Mouse (Mus musculus): ENCODE measurements at regions not wholly inside any gene's neighbourhood (a gene's known extent, or its start where the extent isn't known, plus 50 kb on each side); places are given as distances from the start of the nearest gene placed in this dataset.

DNA sequence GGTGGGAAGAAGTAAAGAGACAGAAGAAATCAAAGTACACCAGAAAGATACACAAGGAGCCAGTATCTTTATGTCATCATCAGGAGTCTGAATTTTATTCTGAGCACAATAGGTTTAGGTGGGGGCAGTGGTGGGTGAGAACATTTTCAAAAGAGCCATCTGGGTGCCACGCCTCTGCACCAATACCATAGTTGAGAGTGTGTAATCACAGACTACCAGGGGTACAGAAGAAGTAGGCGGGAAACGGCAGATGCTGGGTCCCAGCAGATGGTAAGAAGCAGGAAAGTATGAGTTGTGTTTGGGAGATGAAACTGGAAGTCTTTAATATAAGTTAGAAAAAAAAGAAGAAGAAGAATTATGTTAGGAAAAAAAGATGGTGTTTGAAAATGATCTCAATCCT is 682.7 kb upstream of the Pou3f3 start:
- CTCF ChIA-PET, result no interaction called here
- no peak for ATAC-seq
- H3K27me3 ChIP-seq, result no peaks in the 10 kb centered on the region
- POLR2A ChIA-PET, result no interaction called here
- no peak for DNase-seq (ENCODE audit: low read depth, low spot score)
- in situ Hi-C loops (cut with MboI; ENCODE audit: low pct_unique_long_range_greater_than_20kb), result no loop called here
- TF ChIP-seq CTCF (IDR thresholded peaks at IDR 0.05), result no peak

DNA sequence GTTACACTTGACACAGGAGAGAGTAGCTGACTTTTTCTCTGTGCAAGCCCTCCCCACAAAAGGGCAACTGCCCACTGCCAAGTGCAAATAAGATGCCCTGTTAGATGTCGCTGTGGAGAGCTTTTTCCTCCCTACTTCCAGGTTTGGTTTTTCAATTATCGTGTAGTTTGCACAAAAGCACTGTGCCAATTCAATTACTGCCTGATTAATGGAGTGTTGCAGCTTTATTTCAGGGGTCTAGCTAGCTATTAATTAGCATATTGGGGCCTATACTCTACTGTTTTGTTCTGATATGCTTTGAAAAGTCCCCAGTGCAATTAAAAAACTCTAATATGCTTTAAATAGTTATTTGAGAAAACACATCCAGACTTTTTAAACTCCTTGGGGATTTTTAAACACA is 676.6 kb upstream of the Pou3f3 start:
- ChIA-PET CTCF (no interaction called here), POLR2A (no interaction called here)

GRCm38 (mm10) chr1:42025781-42026180 is 669.8 kb upstream of the Pou3f3 start:
- DNase-seq (ENCODE audit: low read depth, low spot score) (no peak), ATAC-seq (no peak)
- TF ChIP-seq CTCF (IDR thresholded peaks at IDR 0.05), result no peak
- no peaks in the 10 kb centered on the region for H3K27me3 ChIP-seq
- in situ Hi-C loops (cut with MboI; ENCODE audit: low pct_unique_long_range_greater_than_20kb), result no loop called here
- ChIA-PET CTCF (no interaction called here), POLR2A (no interaction called here)

More for the DNA sequence above, 676.6 kb upstream of the Pou3f3 start:
- H3K27me3 ChIP-seq, result no peaks in the 10 kb centered on the region
- in situ Hi-C loops (cut with MboI; ENCODE audit: low pct_unique_long_range_greater_than_20kb), result no loop called here
- DNase-seq (ENCODE audit: low read depth, low spot score) (no peak), ATAC-seq (no peak)
- no peak for TF ChIP-seq CTCF (IDR thresholded peaks at IDR 0.05)

- DNase-seq (ENCODE audit: low read depth, low spot score), result no peak
- no peak for TF ChIP-seq CTCF (IDR thresholded peaks at IDR 0.05)
- POLR2A ChIA-PET, result no interaction called here
Measured at GRCm38 (mm10) chr1:42026423-42026822, 669.1 kb upstream of the Pou3f3 start.

GRCm38 (mm10) chr1:42033786-42034185 is 661.8 kb upstream of the Pou3f3 start:
- ATAC-seq, result no peak
- POLR2A ChIA-PET, result no interaction called here
- TF ChIP-seq CTCF (IDR thresholded peaks at IDR 0.05), result no peak

More at GRCm38 (mm10) chr1:42026423-42026822, 669.1 kb upstream of the Pou3f3 start:
- ATAC-seq, result no peak
- CTCF ChIA-PET, result no interaction called here
- in situ Hi-C loops (cut with MboI; ENCODE audit: low pct_unique_long_range_greater_than_20kb), result no loop called here
- H3K27me3 ChIP-seq, result no peaks in the 10 kb centered on the region

GRCm38 (mm10) chr1:42035371-42035770 is 660.2 kb upstream of the Pou3f3 start:
- ATAC-seq (no peak), DNase-seq (ENCODE audit: low read depth, low spot score) (no peak)
- H3K27me3 ChIP-seq, result no peaks in the 10 kb centered on the region
- in situ Hi-C loops (cut with MboI; ENCODE audit: low pct_unique_long_range_greater_than_20kb), result no loop called here
- TF ChIP-seq CTCF (IDR thresholded peaks at IDR 0.05), result no peak
- ChIA-PET CTCF (no interaction called here), POLR2A (no interaction called here)

More at GRCm38 (mm10) chr1:42033786-42034185, 661.8 kb upstream of the Pou3f3 start:
- CTCF ChIA-PET, result no interaction called here
- H3K27me3 ChIP-seq, result no peaks in the 10 kb centered on the region
- no peak for DNase-seq (ENCODE audit: low read depth, low spot score)
- in situ Hi-C loops (cut with MboI; ENCODE audit: low pct_unique_long_range_greater_than_20kb), result no loop called here

DNA sequence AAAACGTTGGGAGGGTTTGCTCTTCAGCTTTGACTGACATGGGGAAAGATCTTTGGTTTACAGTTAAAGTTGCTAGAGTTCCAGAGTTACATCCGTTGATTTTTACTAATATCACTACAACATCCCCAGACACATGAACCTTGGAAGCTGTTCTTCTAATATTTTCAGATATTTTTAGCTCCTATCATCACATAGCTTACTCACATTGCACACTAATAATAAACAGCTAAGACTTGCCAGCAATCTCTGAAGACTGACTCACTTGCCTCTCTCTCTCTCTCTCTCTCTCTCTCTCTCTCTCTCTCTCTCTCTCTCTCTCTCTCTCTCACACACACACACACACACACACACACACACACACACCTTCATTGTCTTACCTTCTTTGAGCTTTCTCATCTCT is 654.0 kb upstream of the Pou3f3 start:
- POLR2A ChIA-PET, result no interaction called here
- ATAC-seq, result no peak
- no peak for DNase-seq (ENCODE audit: low read depth, low spot score)
- H3K27me3 ChIP-seq, result no peaks in the 10 kb centered on the region
- CTCF ChIA-PET, result interaction anchor here (1.3 kb wide), 1 partner anchor 18 kb away, joined by 3 read pairs; no protein-coding TSS in a partner anchor
- no peak for TF ChIP-seq CTCF (IDR thresholded peaks at IDR 0.05)
- in situ Hi-C loops (cut with MboI; ENCODE audit: low pct_unique_long_range_greater_than_20kb), result no loop called here

DNA sequence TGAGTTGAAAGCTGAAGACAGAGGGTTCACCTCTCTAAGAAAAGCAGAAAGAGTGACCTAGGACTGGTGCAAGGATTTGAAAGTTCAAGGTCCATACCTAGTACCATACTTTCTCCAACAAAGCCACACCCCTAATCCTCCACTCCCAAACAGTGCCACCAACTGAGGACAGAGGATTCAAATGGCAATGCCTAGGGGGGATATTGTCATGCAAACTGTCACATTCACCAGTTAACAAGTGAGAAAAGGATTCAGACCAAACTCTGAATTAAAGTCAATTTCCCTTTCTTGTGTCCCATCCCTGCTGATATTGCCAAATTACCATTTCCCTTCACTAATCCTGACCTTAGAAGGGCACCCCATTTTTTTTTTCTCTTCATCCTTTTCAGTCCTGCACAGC is 637.1 kb upstream of the Pou3f3 start:
- in situ Hi-C loops (cut with MboI; ENCODE audit: low pct_unique_long_range_greater_than_20kb), result no loop called here
- no peak for TF ChIP-seq CTCF (IDR thresholded peaks at IDR 0.05)
- ChIA-PET CTCF (no interaction called here), POLR2A (no interaction called here)
- ATAC-seq, result no peak
- H3K27me3 ChIP-seq, result no peaks in the 10 kb centered on the region
- DNase-seq (ENCODE audit: low read depth, low spot score), result no peak

DNA sequence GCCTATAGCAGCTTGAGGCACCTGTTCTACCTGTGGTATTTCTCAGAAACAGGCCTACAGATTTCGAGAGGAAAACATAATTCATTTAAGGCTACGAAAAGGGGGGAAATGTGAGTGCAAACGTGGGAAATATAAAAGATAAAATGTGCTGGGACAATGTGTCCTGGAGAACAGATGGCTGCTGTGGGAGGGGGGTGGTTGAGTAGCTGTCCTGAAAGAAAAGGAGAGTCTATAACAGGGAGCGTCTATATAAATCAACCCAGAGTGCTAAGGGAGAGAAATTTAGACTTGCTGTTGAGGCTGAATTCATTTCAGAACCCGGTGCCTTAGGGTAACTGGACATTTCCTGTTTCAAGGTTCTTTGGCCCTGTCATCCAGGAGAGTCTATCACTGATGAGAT is 625.5 kb upstream of the Pou3f3 start:
- in situ Hi-C loops (cut with MboI; ENCODE audit: low pct_unique_long_range_greater_than_20kb), result no loop called here
- TF ChIP-seq CTCF (IDR thresholded peaks at IDR 0.05), result no peak
- ATAC-seq (no peak), DNase-seq (ENCODE audit: low read depth, low spot score) (no peak)
- ChIA-PET POLR2A (no interaction called here), CTCF (no interaction called here)
- peaks cover 9% of the 10 kb centered on the region for H3K27me3 ChIP-seq

DNA sequence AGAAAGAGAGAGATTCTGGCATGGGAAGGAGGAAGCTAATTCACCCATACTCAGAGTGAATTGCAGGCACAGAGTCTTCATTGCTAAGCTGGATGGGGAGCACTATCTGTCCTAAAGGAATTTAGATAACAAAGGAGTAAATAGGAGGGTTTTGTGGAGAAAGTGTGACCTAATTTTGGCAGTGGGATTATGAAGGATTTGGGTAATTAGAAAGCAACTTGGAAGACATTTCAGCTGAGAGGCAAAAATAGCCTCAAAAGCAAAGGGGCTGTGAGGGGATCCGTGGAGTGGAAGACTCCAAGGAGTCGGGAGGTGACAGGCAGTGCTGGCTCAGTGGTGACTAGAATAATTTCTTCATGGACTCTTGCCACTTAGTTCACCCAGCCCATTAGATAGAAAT is 599.5 kb upstream of the Pou3f3 start:
- ChIA-PET CTCF (no interaction called here), POLR2A (no interaction called here)
- DNase-seq (ENCODE audit: low read depth, low spot score), result no peak
- no peak for ATAC-seq
- in situ Hi-C loops (cut with MboI; ENCODE audit: low pct_unique_long_range_greater_than_20kb), result no loop called here
- no peak for TF ChIP-seq CTCF (IDR thresholded peaks at IDR 0.05)
- no peaks in the 10 kb centered on the region for H3K27me3 ChIP-seq

DNA sequence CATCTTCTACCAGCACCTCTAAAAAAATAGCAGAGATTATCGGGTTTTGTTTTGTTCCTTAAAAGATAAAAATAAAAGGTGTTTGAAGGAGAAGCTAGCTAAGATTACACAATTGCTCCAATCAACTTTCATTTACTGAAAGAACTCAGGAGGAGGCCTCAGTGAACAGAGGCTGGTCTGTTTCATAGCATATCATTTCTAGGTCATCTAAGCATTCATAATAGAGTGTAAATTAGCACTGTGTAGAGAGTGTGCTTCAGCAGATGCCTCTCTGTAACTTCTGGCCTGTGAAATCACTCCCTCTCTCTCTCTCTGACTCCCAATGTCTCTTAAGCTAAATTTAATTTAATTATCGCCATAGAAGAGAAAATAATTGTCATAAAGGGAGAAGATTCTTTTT is 597.0 kb upstream of the Pou3f3 start:
- H3K27me3 ChIP-seq, result no peaks in the 10 kb centered on the region
- no peak for ATAC-seq
- in situ Hi-C loops (cut with MboI; ENCODE audit: low pct_unique_long_range_greater_than_20kb), result no loop called here
- ChIA-PET POLR2A (no interaction called here), CTCF (no interaction called here)
- DNase-seq (ENCODE audit: low read depth, low spot score), result no peak
- no peak for TF ChIP-seq CTCF (IDR thresholded peaks at IDR 0.05)

DNA sequence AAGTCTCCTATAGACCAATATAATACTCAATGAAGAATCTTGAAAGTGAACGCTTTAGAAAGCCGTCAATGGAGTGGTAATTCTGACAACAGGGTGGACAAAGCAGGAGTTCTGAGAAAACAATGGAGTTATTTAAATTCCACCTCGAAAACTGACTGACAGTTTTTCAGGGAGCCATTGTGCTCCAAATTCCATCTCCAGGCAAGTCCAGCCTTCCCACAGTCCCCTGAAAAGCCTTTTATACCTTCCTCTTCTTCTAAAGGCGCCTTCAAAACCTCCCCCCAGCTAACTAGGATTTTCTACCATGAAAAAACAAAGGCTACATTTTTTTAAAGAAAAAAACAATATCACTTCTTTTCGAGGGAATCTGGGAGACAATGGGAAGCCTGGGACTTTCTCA is 588.0 kb upstream of the Pou3f3 start:
- CTCF ChIA-PET, result no interaction called here
- ATAC-seq, result no peak
- in situ Hi-C loops (cut with MboI; ENCODE audit: low pct_unique_long_range_greater_than_20kb), result no loop called here
- no peak for DNase-seq (ENCODE audit: low read depth, low spot score)
- no peak for TF ChIP-seq CTCF (IDR thresholded peaks at IDR 0.05)
- POLR2A ChIA-PET, result no interaction called here
- H3K27me3 ChIP-seq, result no peaks in the 10 kb centered on the region

Measured in Patski (cell line).